Mouse (Mus musculus): ENCODE data around the gene Exoc6b. TPM values are rescaled to one million over a fixed set of nuclear protein-coding genes. Genes with fewer than 3 reads are reported as not detected.

Exoc6b gene
- polyA plus RNA-seq, 1 experiment from 2014 or later = 63.9 TPM

DNA sequence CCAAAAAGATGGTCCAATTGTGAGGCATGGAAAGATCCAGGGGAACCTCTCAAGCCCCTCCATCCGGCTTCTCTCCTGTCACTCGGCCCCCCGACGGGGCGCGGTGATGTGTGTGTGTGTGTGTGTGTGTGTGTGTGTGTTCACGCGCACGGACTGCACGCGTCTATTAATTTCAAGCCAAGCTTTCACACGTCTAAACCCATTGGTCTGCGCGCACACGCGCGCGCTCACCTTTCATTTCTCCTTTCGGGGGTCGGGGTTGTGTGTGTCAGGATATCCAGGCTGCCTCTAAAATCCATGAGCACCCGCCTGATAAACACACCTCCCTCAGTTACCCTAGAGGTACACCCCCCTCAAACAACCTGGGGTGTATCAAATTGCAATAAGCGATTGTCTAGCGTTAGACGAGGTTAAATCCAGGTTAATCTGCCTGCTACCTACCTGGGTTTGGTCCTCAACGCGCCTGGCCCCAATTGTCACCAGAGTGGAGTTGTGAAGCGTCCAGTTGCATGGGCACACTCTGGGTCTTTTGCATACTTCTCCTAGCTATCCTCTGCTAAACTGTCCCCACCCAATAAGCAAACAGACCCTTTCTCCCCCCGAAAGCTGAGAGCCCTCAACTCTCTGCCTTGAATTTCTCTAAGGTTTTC is 482.6 kb downstream of the Exoc6b start:
- Histone ChIP-seq H3K36me3 (ENCODE audit: control insufficient read depth, insufficient read depth, low read length) (no peaks in the 10 kb centered on the region), H3K4me3 (ENCODE audit: low read depth, low read length) (no peak overlapping the region), H3K4me2 (ENCODE audit: low read depth, low read length) (peak overlapping the region; percentile 16; the same call in 1 of the 2 replicates), H3K9me3 (ENCODE audit: control insufficient read depth, low read length) (no peaks in the 10 kb centered on the region), H3K27me3 (ENCODE audit: control insufficient read depth, insufficient read depth, low read length) (peaks cover 74% of the 10 kb centered on the region), H3K9ac (replicated peaks; ENCODE audit: low read depth, low read length) (no peak overlapping the region), H3K4me1 (ENCODE audit: control insufficient read depth, insufficient read depth, low read length) (peaks cover 42% of the 10 kb centered on the region), H3K27ac (ENCODE audit: low read depth, low read length) (no peak overlapping the region)
- ATAC-seq (ENCODE audit: low read depth) = no peak
- under 1% methylated on average over 28 of the region's 28 CpGs for WGBS

DNA sequence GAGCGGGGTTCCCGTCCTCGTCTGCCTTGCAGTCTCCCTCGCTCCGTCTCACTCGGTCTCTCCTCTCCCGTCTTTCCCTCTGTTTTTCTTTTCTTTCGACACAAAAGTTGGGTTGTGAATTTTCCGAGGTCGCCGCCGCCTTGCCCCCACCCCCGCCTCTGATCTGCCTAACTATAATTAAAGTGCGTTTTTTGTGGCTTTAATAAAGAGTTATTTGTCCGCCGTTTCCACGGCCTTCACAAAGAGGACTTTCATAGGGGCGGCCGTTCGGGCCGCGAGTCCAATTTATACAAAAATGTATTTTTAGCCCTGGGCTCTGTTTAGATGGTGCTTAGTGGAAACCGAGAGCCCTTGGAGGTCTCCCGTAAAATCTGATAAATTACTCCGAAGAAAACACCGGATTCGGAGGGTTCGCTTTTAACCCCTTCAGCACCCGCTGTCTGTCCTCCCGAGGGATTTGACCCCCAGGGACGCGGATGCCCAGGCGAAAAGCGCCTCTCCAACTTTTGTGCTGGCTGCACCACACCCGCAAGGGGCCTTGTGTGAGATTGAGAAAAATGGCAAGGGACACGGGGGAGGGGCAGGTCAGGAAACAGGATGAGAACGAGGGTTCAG is 483.5 kb downstream of the Exoc6b start:
- WGBS = under 1% methylated on average over 37 of the region's 37 CpGs
- no peak overlapping the region; the same call in 1 of the 2 replicates for H3K9ac ChIP-seq (replicated peaks; ENCODE audit: low read depth, low read length)

DNA sequence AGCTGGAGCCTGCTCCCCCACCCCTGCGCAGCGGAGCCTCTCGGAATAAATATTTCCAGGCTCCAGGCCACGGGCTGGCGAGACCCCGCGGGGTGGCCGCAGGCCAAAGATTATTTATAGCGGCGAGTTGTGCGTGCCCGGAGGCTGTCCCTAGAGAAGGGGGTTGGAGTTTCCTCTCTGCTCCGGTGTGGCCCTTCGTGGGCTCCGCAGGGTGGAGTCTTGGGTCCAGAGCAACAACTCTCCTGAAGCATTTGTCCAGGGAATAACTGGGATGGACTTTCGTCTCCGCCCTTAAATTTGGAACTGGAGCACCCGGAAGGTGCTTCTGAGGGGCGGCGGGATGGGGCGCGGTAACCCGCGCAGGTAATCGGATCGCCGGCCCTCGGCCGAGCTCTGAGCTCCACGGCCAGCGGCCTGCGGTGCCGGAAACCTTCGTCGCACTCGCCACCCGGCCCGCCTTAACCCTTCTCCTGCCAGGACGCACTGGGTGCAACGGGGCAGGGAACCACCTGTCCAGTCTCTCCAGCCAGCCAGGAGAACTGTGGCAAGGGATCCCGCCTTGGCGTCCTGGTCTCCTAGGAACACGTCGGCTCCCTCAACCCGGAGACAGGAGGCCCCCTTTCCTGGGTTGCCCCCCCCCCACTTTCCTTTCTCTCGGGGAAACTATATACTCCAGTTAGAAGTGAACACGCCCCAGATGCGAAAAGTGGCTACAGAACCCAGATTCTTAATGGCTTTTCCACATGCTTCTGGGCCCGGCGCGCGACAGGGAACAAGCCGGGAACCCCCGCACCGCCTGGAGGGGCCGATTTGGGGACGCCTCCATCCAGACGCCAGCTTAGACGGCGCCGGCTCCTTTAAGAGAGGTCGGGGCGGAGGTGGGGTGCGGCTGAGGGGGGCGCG is 484.3 kb downstream of the Exoc6b start:
- H3K9me3 ChIP-seq (ENCODE audit: control insufficient read depth, low read length) = no peaks in the 10 kb centered on the region
- peak overlapping the region; percentile 32; the same call in 1 of the 2 replicates for H3K9ac ChIP-seq (replicated peaks; ENCODE audit: low read depth, low read length)
- peak overlapping the region; percentile 37 for H3K4me2 ChIP-seq (ENCODE audit: low read depth, low read length)
- H3K27me3 ChIP-seq (ENCODE audit: control insufficient read depth, insufficient read depth, low read length) = peaks cover 82% of the 10 kb centered on the region
- peak overlapping the region; percentile 22 for H3K4me3 ChIP-seq (ENCODE audit: low read depth, low read length)
- H3K36me3 ChIP-seq (ENCODE audit: control insufficient read depth, insufficient read depth, low read length) = no peaks in the 10 kb centered on the region
- WGBS = under 1% methylated on average over 66 of the region's 66 CpGs
- no peak overlapping the region for H3K27ac ChIP-seq (ENCODE audit: low read depth, low read length)
- peaks cover 42% of the 10 kb centered on the region for H3K4me1 ChIP-seq (ENCODE audit: control insufficient read depth, insufficient read depth, low read length)
- no peak for ATAC-seq (ENCODE audit: low read depth)

More for the DNA sequence above, 483.5 kb downstream of the Exoc6b start:
- Histone ChIP-seq H3K27me3 (ENCODE audit: control insufficient read depth, insufficient read depth, low read length) (peaks cover 77% of the 10 kb centered on the region), H3K9me3 (ENCODE audit: control insufficient read depth, low read length) (no peaks in the 10 kb centered on the region), H3K36me3 (ENCODE audit: control insufficient read depth, insufficient read depth, low read length) (no peaks in the 10 kb centered on the region), H3K27ac (ENCODE audit: low read depth, low read length) (no peak overlapping the region), H3K4me1 (ENCODE audit: control insufficient read depth, insufficient read depth, low read length) (peaks cover 42% of the 10 kb centered on the region), H3K4me2 (ENCODE audit: low read depth, low read length) (peak overlapping the region; percentile 37), H3K4me3 (ENCODE audit: low read depth, low read length) (peak overlapping the region; percentile 22; the same call in 1 of the 2 replicates)
- no peak for ATAC-seq (ENCODE audit: low read depth)

DNA sequence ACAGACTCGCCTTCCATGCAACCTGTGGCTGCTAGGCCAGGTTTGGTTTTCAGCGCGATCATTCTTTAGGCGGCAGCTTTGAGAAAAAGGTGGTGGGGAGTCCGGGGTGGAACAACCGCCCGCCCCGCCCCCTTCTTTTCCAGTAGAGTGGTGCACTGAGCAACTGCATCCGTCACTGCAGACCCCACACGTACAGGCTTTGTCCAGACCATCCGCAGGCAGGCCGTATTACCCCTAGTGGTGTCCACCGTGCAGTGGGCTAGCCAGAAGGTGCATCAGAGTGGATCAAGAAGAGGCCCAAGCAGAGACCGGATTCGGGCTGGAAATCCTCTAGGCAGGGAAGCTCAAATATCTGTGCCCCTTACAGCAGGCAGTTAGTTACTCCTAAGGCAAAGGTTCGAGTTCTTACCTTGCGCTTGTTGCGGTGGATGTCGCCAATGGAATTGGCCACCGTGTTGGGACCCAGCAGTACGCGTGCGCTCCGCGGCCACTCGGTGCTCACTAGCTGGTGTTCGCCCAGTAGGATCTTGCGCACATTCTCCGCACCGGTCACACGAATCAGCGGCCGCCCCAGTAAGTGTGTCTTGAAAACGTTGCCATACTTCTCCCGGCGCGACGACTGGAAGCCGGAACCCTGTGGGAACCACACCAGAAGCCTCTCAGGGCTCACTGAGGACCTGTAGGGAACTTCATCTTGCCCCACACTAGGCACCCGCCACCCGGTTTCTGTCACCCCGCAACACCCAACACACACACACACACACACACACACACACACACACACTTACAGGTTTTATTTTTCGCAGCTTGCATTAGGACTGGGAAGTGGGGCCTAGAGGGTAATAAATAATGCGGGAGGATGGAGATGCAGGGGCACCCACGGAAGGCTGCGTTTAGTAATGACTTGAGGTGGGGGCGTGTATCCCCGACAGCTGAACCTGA is 485.2 kb downstream of the Exoc6b start:
- Histone ChIP-seq H3K9me3 (ENCODE audit: control insufficient read depth, low read length) (no peaks in the 10 kb centered on the region), H3K4me2 (ENCODE audit: low read depth, low read length) (peak overlapping the region; percentile 37), H3K36me3 (ENCODE audit: control insufficient read depth, insufficient read depth, low read length) (no peaks in the 10 kb centered on the region), H3K4me3 (ENCODE audit: low read depth, low read length) (peak overlapping the region; percentile 25), H3K4me1 (ENCODE audit: control insufficient read depth, insufficient read depth, low read length) (peaks cover 42% of the 10 kb centered on the region), H3K27me3 (ENCODE audit: control insufficient read depth, insufficient read depth, low read length) (peaks cover 82% of the 10 kb centered on the region), H3K9ac (replicated peaks; ENCODE audit: low read depth, low read length) (no peak overlapping the region), H3K27ac (ENCODE audit: low read depth, low read length) (peak overlapping the region; percentile 10; the same call in 1 of the 2 replicates)
- no peak for ATAC-seq (ENCODE audit: low read depth)
- under 1% methylated on average over 48 of the region's 48 CpGs for WGBS

DNA sequence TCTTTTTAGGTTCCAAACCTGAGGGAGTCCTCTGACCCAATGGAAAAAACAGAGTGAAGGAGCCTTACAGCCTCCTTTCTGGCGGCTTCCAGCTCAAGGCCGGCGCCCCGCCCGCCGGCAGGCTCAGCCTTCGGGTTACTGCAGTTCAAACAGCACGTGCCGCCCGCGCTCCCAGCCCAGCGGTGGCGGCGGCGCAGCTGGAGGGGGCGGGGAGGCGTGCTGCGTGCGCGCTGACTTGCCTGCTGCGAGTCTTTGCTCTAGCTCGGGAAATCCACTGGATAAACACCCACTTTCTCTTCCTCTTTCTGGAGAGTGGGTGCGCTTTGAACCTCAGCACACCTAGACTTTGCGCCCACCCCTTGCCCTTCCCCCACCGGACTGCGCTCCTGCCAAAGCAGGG is 485.9 kb downstream of the Exoc6b start:
- Histone ChIP-seq H3K4me1 (ENCODE audit: control insufficient read depth, insufficient read depth, low read length) (peaks cover 42% of the 10 kb centered on the region), H3K36me3 (ENCODE audit: control insufficient read depth, insufficient read depth, low read length) (no peaks in the 10 kb centered on the region), H3K4me3 (ENCODE audit: low read depth, low read length) (peak overlapping the region; percentile 25), H3K27me3 (ENCODE audit: control insufficient read depth, insufficient read depth, low read length) (peaks cover 75% of the 10 kb centered on the region), H3K4me2 (ENCODE audit: low read depth, low read length) (peak overlapping the region; percentile 37), H3K27ac (ENCODE audit: low read depth, low read length) (no peak overlapping the region), H3K9ac (replicated peaks; ENCODE audit: low read depth, low read length) (0 out of 2 replicates have a peak overlapping the region, but pooled peaks have one; percentile 16), H3K9me3 (ENCODE audit: control insufficient read depth, low read length) (no peaks in the 10 kb centered on the region)
- ATAC-seq (ENCODE audit: low read depth) = peak; percentile 48; the same call in 1 of the 2 replicates
- under 1% methylated on average over 26 of the region's 26 CpGs for WGBS

DNA sequence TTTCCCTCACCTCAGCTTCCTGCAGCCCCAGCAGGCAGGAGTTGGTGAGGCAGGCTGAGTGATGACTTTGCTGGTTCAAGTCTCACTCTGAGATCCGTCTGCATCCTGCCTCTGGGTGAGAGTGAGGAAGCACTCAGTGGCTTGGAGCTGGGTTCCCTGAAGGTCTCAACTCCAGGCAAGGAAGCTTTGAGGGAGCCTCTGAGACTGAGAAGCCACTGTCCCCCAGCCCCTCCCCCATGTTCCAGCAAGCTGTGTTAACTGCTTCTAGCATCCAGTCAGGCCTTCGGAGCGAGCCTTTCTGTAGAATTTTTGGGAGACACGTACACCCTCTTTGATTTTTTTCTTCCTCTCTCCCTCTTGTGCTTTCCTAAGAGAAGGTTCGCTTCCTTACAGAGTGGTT is 486.5 kb downstream of the Exoc6b start:
- Histone ChIP-seq H3K36me3 (ENCODE audit: control insufficient read depth, insufficient read depth, low read length) (no peaks in the 10 kb centered on the region), H3K9ac (replicated peaks; ENCODE audit: low read depth, low read length) (no peak overlapping the region), H3K27ac (ENCODE audit: low read depth, low read length) (no peak overlapping the region), H3K4me3 (ENCODE audit: low read depth, low read length) (peak overlapping the region; percentile 25; the same call in 1 of the 2 replicates), H3K4me1 (ENCODE audit: control insufficient read depth, insufficient read depth, low read length) (peaks cover 38% of the 10 kb centered on the region), H3K27me3 (ENCODE audit: control insufficient read depth, insufficient read depth, low read length) (peaks cover 69% of the 10 kb centered on the region), H3K9me3 (ENCODE audit: control insufficient read depth, low read length) (no peaks in the 10 kb centered on the region), H3K4me2 (ENCODE audit: low read depth, low read length) (peak overlapping the region; percentile 37; the same call in 1 of the 2 replicates)
- ATAC-seq (ENCODE audit: low read depth) = no peak
- 9% methylated on average over 5 of the region's 5 CpGs for WGBS

DNA sequence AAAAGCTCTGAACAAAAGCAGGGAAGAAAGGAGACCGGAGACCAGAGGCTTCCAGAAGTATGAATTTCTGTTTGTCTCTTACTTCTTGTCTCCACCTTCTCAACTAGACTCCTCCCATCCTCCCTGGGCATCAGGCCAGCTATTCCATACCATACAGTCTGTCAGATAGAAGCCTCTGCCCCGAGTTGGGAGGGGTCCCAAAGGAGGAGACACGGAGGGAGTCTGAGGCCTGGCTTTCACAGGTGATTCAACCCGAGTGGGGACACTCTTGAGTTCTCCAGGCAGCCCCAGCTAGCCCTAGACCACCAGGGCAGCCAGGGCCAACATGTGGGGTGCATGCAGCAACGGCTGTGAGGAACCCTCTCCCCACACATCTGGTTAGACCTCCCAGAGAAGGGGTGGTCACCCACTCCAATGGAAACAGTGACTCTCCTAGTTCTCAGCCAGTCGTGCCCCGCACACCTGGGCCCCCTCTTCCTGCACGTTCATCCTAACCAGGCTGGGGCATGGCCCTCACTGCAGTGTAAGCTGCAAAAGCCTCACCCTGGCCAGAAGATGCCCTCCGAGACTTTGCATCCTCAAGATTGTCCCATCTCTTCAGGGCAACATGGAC is 487.4 kb downstream of the Exoc6b start:
- Histone ChIP-seq H3K27ac (ENCODE audit: low read depth, low read length) (no peak overlapping the region), H3K9ac (replicated peaks; ENCODE audit: low read depth, low read length) (no peak overlapping the region), H3K4me1 (ENCODE audit: control insufficient read depth, insufficient read depth, low read length) (peaks cover 30% of the 10 kb centered on the region)

More for the DNA sequence above, 487.4 kb downstream of the Exoc6b start:
- Histone ChIP-seq H3K9me3 (ENCODE audit: control insufficient read depth, low read length) (no peaks in the 10 kb centered on the region), H3K36me3 (ENCODE audit: control insufficient read depth, insufficient read depth, low read length) (no peaks in the 10 kb centered on the region), H3K4me2 (ENCODE audit: low read depth, low read length) (no peak overlapping the region), H3K27me3 (ENCODE audit: control insufficient read depth, insufficient read depth, low read length) (peaks cover 62% of the 10 kb centered on the region), H3K4me3 (ENCODE audit: low read depth, low read length) (no peak overlapping the region)
- 63% methylated on average over 9 of the region's 9 CpGs for WGBS
- ATAC-seq (ENCODE audit: low read depth) = no peak

Data from neural tube, embryonic 14.5 days (tissue).